Mouse (Mus musculus): ENCODE measurements at regions not wholly inside any gene's neighbourhood (a gene's known extent, or its start where the extent isn't known, plus 50 kb on each side); places are given as distances from the start of the nearest gene placed in this dataset.
A peak's percentile ranks its signal among the peaks of the same experiment; 100 is the strongest.

DNA sequence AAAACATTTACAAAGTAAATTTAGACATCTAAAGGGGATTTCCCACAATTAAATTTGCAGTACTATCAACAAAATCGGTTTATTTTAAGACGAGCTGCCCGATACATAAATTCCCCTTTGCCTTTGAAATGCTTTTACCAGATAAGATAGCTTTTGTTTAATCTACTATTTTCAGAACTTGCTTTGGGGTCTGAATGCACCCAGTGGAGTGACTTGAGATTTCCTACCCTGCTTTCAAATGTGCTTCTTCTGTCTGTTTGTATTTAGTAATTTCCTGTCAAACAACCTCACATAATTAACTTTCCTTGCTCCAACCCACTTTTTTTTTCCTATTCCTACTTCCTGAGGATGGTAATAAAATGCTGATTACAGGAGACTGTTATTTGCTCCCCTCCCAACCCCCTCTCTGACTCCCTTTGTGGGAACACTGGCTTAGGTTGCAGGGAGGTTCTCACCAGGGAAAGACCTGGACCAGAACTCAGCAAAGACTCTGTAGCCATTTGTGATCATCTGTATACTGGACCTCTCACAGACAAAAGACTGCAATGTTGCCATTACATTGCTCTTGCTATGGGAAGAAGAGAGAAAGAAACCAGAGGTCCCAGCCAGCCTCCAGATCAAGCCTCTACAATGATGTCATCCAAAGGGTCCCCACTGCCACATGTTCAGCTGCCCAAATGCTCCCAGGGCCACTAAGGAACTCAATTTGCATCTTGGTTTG lies 318.1 kb downstream of the Sox4 start:
- no peak for DNase-seq

DNA sequence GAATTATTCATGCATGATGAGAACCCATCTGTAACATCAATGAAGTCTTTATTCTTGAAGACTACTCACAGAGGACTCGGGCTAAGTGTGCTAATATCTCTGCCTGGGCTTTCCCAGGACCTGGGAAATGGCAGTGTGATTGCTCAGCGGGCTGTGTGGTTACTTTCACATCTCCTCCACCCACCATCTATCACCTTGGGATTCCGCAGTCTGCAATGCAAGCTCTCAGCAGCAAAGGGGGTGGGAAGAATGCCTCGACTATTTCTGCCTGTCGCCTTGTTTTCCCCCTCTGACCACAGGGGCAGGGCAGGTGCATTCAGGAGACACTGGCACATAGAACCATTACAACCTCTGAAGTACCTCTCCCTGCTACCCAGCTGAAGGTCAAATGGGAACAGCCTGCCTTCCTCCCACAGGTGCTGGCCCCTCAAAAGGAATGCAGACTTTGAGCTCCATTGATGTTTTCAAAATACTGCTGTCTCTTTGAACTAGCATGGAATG lies 319.9 kb downstream of the Sox4 start:
- no peak for DNase-seq

GRCm38 (mm10) chr13:28629431-28630331 lies 323.8 kb downstream of the Sox4 start:
- peak; percentile 27 for DNase-seq

GRCm38 (mm10) chr13:28628751-28629150 lies 324.8 kb downstream of the Sox4 start:
- no peak for DNase-seq

DNA sequence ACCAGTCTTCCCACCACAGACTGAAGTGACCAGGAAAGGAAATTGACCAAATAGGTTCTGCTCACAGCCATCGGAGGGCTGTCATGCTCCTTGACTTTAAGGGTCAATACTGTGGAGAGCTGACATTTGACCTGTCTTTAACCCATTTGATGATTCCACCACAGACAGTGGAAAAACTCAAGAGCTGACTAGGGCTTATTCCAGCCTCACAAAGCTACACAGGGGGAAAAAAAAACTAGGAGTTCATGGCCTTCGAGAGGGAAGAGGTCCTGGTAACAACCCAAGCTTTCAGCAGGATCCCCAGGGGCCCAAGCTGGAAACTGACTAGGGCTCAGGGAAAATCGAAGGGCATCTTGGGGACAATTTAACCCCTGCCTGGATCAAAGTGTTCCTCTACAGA lies 334.6 kb downstream of the Sox4 start:
- peak; percentile 51 for DNase-seq

- DNase-seq = no peak
Measured at GRCm38 (mm10) chr13:28617503-28617902, 336.0 kb downstream of the Sox4 start.

GRCm38 (mm10) chr13:28616645-28617381 lies 336.7 kb downstream of the Sox4 start:
- no peak for DNase-seq

- DNase-seq = no peak
Measured at GRCm38 (mm10) chr13:28607551-28608114, 345.9 kb downstream of the Sox4 start.

- no peak for DNase-seq
Measured at GRCm38 (mm10) chr13:28606651-28607050, 346.9 kb downstream of the Sox4 start.

- no peak for DNase-seq
Measured at GRCm38 (mm10) chr13:28605833-28606232, 347.7 kb downstream of the Sox4 start.

- DNase-seq = no peak
Measured at GRCm38 (mm10) chr13:28604016-28604415, 346.7 kb downstream of the Gm11361 start.

DNA sequence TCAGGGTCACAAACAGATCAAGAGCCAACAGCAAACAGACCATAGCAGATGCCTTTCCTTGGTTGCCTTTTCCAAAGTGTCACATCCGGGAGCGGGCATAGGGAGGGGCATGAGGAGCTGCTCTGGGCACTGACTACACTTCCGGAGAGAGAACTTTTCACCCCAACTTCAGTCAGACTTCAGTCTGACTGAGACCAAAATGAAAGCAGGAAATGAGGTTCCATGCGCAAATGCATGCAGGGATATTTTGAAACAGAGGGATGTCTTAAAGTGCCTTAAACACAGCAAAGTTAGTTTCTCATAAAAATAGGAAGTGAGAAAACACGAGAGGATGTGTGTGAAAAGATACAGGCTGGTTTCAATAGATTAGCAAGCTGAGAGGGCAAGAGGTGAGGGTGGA lies 343.5 kb downstream of the Gm11361 start:
- DNase-seq = peak; percentile 37

DNA sequence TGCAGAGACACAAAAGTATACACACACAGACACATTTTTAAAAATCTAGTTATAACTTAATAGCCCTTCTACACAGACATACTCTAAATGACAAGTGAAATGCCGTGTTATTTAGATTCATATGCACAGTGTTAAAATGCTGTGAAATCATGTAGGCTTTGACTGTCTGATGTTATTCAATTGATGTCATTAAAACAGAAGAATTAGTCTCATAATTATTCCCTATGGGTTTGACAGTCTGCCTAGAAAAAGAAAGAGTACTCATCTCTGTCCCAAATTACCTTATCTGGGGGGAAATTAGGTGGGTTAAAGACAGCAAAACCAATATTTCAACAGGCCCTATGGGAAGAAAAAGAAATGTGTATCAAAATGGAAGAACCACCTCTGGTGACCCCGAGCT lies 339.0 kb downstream of the Gm11361 start:
- DNase-seq = no peak

DNA sequence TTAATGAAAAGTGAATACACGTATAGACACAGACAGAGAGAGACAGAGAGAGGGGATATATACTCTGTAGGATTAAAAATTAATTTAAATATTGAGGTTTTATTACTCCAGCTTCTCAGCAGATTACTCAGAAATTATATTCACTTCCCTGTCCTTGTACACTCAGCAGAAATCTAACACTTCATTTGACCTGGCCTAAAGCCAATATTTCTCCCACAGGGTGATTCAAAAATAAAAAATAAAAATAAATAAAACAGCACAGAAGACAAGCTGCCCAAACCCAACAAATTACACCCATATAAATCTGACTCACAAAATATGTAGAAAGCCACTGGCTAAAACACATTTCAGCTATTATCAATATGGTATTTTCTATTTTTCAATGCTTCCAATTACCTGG lies 334.8 kb downstream of the Gm11361 start:
- DNase-seq = peak; percentile 50

DNA sequence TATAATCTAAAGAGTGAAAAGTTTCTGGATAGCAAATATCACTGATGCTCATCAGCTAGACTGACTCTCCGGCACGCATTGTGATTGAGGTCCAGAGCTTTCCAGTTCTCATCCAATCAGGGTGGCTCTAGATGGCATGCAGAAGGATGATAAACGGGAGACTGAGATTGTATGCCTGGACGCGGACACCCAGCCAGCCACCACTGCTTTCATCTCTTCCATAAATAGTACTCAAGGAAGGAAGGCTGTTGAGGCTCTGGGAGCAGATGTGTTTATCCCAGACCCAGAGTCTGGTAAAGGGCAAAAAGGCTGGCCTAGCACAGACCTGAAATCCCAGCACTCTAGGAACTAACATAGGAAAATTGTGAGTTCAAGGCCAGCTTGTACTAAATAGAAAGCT lies 330.6 kb downstream of the Gm11361 start:
- no peak for DNase-seq

DNA sequence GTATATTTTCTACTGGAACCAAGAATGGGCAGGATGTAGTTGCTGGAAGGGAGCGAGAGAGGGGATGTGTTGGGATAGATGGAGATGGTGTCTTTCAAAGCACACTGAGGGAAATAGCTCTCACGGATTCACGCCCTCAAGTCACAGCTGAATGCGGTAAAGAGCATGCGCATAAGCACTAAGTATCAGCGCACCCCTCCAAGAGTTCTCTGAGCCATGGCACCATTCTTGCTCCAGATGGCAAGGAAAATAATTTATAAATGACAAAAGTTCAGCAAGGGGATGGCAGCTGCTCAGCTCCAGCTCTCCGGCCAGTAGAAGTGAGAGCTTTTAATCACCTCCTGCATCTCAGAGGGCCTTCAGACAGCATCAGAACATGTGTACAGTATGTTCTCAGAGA lies 329.4 kb downstream of the Gm11361 start:
- DNase-seq = no peak

- no peak for DNase-seq
Measured at GRCm38 (mm10) chr13:28586140-28586539, 328.8 kb downstream of the Gm11361 start.

DNA sequence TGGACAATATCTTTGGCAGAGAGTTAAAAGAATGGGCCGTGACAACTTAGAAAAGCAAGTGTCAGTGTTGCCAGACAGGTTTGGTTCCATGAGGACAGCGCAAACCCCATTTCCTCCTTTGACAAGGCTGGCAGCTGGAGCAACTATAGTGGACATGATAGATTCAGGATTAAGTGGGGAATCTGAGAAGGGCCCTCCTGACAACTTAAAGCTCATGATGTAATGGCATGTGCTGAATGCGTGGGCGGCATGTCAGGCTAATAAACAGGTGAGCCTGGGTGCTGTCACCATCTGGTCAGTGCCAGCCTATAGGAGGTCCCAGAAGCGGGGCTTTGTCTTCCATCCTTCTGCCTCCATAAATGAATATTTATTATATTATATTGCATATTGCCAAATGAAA lies 326.3 kb downstream of the Gm11361 start:
- no peak for DNase-seq

DNA sequence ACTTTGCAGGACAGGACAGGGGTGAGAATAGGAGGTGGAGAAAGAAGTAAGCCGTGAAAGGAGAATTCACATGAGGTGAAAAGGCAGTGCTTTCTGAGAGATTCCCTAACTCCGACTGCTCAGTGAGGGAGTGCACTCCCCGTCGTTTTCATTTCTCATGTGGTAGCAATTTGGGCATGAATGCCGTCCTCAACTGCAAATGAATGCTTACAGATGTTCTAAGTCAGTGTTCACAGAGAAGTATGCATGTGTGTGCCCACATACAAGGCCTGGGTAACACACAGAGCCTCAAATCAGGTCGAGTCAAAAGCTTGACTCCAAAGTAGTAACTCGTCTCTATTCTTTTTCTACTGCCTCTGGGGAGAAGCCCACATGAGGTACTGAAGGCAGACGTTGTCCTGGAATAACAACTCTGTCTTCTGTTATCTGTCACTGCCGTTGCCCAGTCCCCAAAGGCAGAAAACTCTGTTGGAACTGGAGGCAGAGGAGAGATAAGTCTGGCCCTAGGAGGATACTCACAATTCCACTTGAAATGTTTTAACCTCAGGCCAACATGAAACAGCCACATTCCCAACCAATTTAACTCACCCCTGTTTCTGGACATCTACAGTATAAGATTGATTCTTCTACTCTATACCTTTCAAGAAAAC lies 318.0 kb downstream of the Gm11361 start:
- no peak for DNase-seq

DNA sequence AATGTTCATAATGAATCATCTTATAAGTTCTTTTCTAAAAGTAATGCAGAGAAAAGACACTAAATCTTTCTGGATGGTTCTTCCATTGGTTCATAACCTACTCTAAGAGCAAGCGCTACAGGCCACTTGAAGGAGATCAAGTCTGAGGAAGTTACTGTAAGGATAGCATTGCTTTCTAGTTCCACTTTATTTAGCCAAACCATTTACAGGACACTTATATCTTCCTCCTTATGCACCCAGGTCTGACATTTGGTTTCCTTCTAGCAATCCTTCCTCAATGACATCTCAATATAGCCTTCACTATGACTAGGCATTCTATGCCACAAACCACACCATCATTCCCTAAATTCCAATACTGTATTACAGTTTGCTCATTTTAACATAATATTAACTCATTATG lies 316.0 kb downstream of the Gm11361 start:
- no peak for DNase-seq

DNA sequence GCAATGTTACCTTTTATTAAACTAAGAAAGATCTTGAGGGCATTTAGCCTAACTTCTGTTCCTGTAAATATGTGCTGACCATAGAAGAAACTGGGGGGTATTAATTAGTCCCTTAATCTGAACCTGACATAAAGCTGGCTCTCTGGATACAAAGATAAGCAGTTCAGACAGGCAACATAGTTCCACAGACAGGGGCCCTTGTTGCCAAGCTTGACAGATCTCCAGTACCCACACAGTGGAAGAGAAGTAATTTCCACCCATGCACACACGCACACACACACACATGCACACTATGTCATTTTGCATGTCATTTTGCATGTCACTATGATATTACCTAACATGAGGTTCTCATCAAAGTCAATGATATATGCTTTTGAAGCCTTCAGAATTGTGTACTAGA lies 315.1 kb downstream of the Gm11361 start:
- no peak for DNase-seq

DNA sequence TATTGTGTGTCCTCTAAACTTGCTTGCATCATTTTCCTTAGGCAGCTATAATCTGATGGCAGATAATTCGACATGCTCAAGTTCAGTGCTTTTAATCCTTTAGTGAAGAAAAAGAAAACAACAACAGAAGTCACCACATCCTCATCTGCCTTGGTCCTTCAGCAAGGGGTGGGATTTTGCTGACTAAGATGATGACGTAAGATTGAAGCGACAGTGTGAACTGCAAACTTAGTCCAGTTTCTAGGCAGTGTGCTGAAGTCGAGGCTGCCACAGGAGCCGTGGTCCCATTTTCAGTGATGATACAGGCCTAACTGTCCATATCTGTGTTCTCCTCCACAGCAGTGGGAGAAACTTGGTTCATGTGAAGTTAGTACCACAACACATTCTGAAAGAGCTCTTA lies 314.4 kb downstream of the Gm11361 start:
- no peak for DNase-seq
